Mouse (Mus musculus): ENCODE results near the gene Zswim4. TPM values are rescaled to one million over a fixed set of nuclear protein-coding genes. Genes with fewer than 3 reads are reported as not detected.
A peak's percentile ranks its signal among the peaks of the same experiment; 100 is the strongest.

The Zswim4 gene
- polyA plus RNA-seq, 1 experiment from 2014 or later = 44.4 TPM

GRCm38 (mm10) chr8:84249257-84250170 is 12.7 kb upstream of the Zswim4 start, which contains the start of gene D8Ertd738e:
TSS of gene D8Ertd738e (minus strand) at chr8:84249719.
- Histone ChIP-seq H3K27ac (peak within 1 kb of the TSS; percentile 87), H3K4me1 (peaks cover 7% of the 10 kb centered on the region; the same call in 1 of the 2 replicates), H3K4me3 (peak within 1 kb of the TSS; percentile 91), H3K36me3 (peaks cover 82% of the 10 kb centered on the region), H3K9me3 (replicated peaks) (no peaks in the 10 kb centered on the region), H3K27me3 (ENCODE audit: low read depth, poor library complexity, severe bottlenecking) (no peaks in the 10 kb centered on the region)
- DNase-seq (ENCODE audit: low spot score) = peak; percentile 90
- 4% methylated on average over 52 of the region's 52 CpGs for WGBS

DNA sequence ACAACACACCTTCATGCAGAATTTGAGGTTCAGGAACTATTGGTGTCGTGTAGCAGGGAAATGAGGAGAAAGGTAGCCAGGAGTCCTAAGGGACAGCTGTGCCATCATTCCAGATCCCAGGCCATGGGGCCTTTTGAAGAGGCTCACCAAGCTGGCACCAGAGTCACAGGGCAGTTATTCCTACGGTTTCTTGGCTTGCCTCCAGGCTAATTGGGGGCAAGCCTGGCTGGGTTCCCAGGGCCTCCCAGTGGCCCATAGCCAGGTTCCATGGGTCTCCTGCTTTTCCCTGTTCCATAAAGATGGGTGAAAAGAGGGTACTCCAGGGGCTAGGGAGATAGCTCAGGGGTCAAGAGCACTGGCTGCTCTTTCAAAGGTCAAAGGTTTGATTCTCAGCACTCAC is 5.0 kb upstream of the Zswim4 start:
- Histone ChIP-seq H3K4me3 (no peak overlapping the region), H3K36me3 (peaks cover 37% of the 10 kb centered on the region), H3K9me3 (replicated peaks) (no peaks in the 10 kb centered on the region), H3K27ac (no peak overlapping the region), H3K4me1 (peaks cover 10% of the 10 kb centered on the region), H3K27me3 (ENCODE audit: low read depth, poor library complexity, severe bottlenecking) (no peaks in the 10 kb centered on the region)
- WGBS = 83% methylated on average over 2 of the region's 2 CpGs
- DNase-seq (ENCODE audit: low spot score) = no peak

DNA sequence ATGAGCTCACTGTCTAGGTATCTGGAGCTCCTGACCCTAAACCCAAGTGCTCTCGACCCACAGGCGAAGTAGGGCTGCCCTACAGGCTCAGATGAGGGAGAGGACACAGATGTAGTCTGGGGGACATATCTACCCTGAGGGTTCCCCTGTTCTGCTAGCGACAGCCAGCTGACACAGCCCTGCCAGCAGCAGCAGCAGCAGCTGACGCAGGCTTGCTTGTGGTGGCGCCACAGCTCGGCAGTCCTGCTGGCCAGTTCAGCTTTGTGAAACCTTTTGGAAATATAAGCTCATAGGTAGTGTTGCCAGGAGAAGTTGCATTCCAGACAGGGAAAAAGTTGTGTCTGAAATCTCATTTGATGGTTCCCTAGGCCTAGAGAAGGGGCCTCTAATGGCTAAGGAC is 4.3 kb upstream of the Zswim4 start:
- H3K4me1 ChIP-seq = peaks cover 13% of the 10 kb centered on the region
- H3K4me3 ChIP-seq = no peak overlapping the region
- H3K27ac ChIP-seq = no peak overlapping the region
- no peaks in the 10 kb centered on the region for H3K9me3 ChIP-seq (replicated peaks)
- no peak for DNase-seq (ENCODE audit: low spot score)
- WGBS = 62% methylated on average over 6 of the region's 6 CpGs
- peaks cover 30% of the 10 kb centered on the region for H3K36me3 ChIP-seq
- H3K27me3 ChIP-seq (ENCODE audit: low read depth, poor library complexity, severe bottlenecking) = no peaks in the 10 kb centered on the region

- Histone ChIP-seq H3K4me3 (peak overlapping the region; percentile 96), H3K27me3 (ENCODE audit: low read depth, poor library complexity, severe bottlenecking) (no peaks in the 10 kb centered on the region), H3K36me3 (peaks cover 24% of the 10 kb centered on the region), H3K27ac (peak overlapping the region; percentile 96), H3K4me1 (peaks cover 27% of the 10 kb centered on the region), H3K9me3 (replicated peaks) (no peaks in the 10 kb centered on the region)
- 28% methylated on average over 19 of the region's 19 CpGs for WGBS
- DNase-seq (ENCODE audit: low spot score) = no peak
Measured at GRCm38 (mm10) chr8:84237542-84238229, 831 bp upstream of the Zswim4 start.

- peaks cover 27% of the 10 kb centered on the region for H3K4me1 ChIP-seq
- WGBS = under 1% methylated on average over 29 of the region's 30 CpGs
- peaks cover 36% of the 10 kb centered on the region for H3K36me3 ChIP-seq
- DNase-seq (ENCODE audit: low spot score) = peak; percentile 45
- H3K9me3 ChIP-seq (replicated peaks) = no peaks in the 10 kb centered on the region
- peak overlapping the region; percentile 96 for H3K27ac ChIP-seq
- peak overlapping the region; percentile 96 for H3K4me3 ChIP-seq
- H3K27me3 ChIP-seq (ENCODE audit: low read depth, poor library complexity, severe bottlenecking) = no peaks in the 10 kb centered on the region
Measured at GRCm38 (mm10) chr8:84236410-84236997, 351 bp downstream of the Zswim4 start.

GRCm38 (mm10) chr8:84235746-84236409 is 977 bp downstream of the Zswim4 start:
- peak overlapping the region; percentile 96 for H3K4me3 ChIP-seq
- peaks cover 27% of the 10 kb centered on the region for H3K4me1 ChIP-seq
- 38% methylated on average over 10 of the region's 10 CpGs for WGBS
- H3K27me3 ChIP-seq (ENCODE audit: low read depth, poor library complexity, severe bottlenecking) = no peaks in the 10 kb centered on the region
- H3K27ac ChIP-seq = peak overlapping the region; percentile 96
- peaks cover 42% of the 10 kb centered on the region for H3K36me3 ChIP-seq
- DNase-seq (ENCODE audit: low spot score) = no peak
- H3K9me3 ChIP-seq (replicated peaks) = no peaks in the 10 kb centered on the region

- no peak overlapping the region for H3K27ac ChIP-seq
- H3K4me1 ChIP-seq = peaks cover 25% of the 10 kb centered on the region
- DNase-seq (ENCODE audit: low spot score) = no peak
- H3K27me3 ChIP-seq (ENCODE audit: low read depth, poor library complexity, severe bottlenecking) = no peaks in the 10 kb centered on the region
- H3K9me3 ChIP-seq (replicated peaks) = no peaks in the 10 kb centered on the region
- WGBS = 89% methylated on average over 2 of the region's 2 CpGs
- H3K36me3 ChIP-seq = peaks cover 71% of the 10 kb centered on the region
- H3K4me3 ChIP-seq = no peak overlapping the region
Measured at GRCm38 (mm10) chr8:84233055-84233454, 3.8 kb downstream of the Zswim4 start.

DNA sequence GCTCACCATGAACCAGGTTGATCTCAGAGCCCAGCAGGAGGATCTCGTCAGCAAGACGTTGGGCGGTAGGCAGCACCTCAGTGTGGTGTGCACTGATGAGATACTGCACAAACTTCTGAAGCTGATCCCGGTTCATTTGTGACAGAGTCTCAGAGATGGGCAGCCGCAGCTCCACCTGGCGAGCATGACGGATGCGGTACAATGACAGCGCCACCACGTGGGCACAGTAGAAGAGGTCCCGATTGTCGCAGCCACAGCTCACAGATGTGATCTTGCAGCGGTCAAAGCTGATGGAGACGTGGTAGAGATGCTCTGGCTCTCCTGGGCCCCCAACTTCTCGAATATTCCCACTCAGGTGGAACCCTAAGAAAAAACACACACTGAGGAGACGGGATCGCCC is 6.1 kb downstream of the Zswim4 start:
- no peaks in the 10 kb centered on the region for H3K27me3 ChIP-seq (ENCODE audit: low read depth, poor library complexity, severe bottlenecking)
- peaks cover 94% of the 10 kb centered on the region for H3K36me3 ChIP-seq
- whole genome bisulfite sequencing = 82% methylated on average over 17 of the region's 17 CpGs
- DNase-seq (ENCODE audit: low spot score) = no peak
- H3K9me3 ChIP-seq (replicated peaks) = no peaks in the 10 kb centered on the region
- no peak overlapping the region for H3K4me3 ChIP-seq
- no peak overlapping the region for H3K27ac ChIP-seq
- peaks cover 9% of the 10 kb centered on the region for H3K4me1 ChIP-seq

DNA sequence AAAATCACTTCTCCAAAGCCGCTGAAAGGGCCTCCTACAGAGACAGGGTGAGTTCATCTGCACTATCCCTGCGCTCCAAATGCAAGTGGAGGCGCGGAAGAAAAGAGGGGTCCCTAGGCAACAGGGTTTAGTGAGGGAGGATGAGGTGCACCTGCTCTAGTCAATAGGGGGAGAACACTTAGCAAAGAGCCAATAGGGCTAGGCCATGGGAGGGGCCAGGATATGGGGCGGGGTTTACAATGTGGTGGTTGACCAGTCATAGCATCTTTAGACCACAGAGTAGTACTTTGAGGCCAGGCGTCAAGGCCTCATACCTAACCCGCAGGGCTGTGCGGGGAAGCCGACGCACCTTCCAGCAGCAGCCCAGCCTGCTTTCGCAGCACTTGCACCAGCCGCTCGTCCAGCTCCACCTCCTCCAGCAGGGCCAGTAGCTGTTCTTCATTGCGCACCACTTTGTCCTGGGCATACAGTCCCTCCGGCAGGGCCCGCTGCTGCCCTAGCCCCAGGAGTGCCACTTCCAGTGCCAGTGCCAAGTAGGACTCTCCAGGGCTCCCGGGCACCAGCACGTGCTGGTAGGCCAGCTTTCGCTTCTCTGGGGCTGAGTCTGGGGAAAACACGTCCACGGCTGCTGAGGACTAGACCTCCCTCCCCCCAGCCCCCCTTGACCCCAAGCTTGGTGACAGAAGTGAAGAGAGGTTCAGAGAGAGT is 13.4 kb downstream of the Zswim4 start:
- Histone ChIP-seq H3K27ac (no peak overlapping the region), H3K9me3 (replicated peaks) (no peaks in the 10 kb centered on the region), H3K27me3 (ENCODE audit: low read depth, poor library complexity, severe bottlenecking) (no peaks in the 10 kb centered on the region), H3K4me3 (no peak overlapping the region), H3K4me1 (no peaks in the 10 kb centered on the region), H3K36me3 (peaks cover 99% of the 10 kb centered on the region)
- DNase-seq (ENCODE audit: low spot score) = no peak
- 81% methylated on average over 21 of the region's 21 CpGs for WGBS

DNA sequence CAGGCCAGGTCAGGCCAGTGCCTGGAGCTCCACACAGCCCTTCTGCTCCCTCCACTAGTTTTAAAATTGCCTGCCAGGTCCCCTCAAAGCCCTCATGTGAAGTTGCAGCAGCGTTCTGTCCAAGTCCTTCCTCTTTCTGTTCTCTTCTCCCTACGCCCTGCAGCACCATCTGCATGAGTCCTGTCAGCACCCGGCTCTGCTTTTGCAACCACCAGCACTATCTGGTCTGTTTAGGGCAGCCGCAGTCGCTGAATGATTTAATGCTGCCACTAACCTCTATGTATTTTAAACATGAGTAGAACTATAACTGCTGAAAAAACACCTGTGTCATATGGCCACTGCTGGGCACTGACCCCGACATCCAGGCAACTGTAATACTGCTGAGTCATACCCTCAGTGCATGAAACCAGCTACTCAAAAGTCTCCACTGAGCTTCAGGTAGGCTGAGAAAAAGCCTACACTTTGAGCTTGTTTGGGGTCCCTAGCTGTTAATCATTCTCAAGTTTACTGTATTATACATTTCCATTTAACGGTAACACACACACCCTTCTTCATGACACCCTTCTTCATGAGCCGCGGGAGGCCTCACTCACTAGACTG is 14.2 kb downstream of the Zswim4 start:
- WGBS = 92% methylated on average over 9 of the region's 9 CpGs
- H3K36me3 ChIP-seq = peaks cover 99% of the 10 kb centered on the region
- no peak overlapping the region for H3K27ac ChIP-seq
- H3K27me3 ChIP-seq (ENCODE audit: low read depth, poor library complexity, severe bottlenecking) = no peaks in the 10 kb centered on the region
- no peak for DNase-seq (ENCODE audit: low spot score)
- no peaks in the 10 kb centered on the region for H3K4me1 ChIP-seq
- H3K4me3 ChIP-seq = no peak overlapping the region
- no peaks in the 10 kb centered on the region for H3K9me3 ChIP-seq (replicated peaks)

DNA sequence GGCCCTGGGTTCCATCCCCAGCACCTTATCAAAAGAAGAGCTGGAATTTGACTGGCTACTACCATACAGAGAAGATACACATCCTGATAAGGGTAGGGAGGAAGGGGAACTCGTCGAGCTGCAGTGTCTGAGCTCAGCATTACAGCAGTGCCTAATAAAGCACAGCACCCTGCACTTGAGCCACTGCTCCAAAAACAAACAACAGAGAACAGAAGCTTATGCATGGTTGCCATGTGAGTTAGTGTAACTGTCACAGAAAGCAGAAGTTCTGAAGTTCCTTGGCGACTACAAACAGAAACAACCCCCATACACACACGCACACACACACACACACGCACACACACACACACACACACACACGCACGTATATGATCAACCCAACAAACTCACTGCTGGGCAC is 16.8 kb downstream of the Zswim4 start:
- H3K36me3 ChIP-seq = peaks cover 99% of the 10 kb centered on the region
- WGBS = 86% methylated on average over 7 of the region's 7 CpGs
- no peaks in the 10 kb centered on the region for H3K9me3 ChIP-seq (replicated peaks)
- H3K27ac ChIP-seq = no peak overlapping the region
- H3K4me1 ChIP-seq = no peaks in the 10 kb centered on the region
- no peaks in the 10 kb centered on the region for H3K27me3 ChIP-seq (ENCODE audit: low read depth, poor library complexity, severe bottlenecking)
- H3K4me3 ChIP-seq = no peak overlapping the region
- DNase-seq (ENCODE audit: low spot score) = no peak

- Histone ChIP-seq H3K4me3 (no peak overlapping the region), H3K27me3 (ENCODE audit: low read depth, poor library complexity, severe bottlenecking) (no peaks in the 10 kb centered on the region), H3K4me1 (no peaks in the 10 kb centered on the region), H3K9me3 (replicated peaks) (no peaks in the 10 kb centered on the region), H3K36me3 (peaks cover 99% of the 10 kb centered on the region), H3K27ac (no peak overlapping the region)
- WGBS = 99% methylated on average over 5 of the region's 5 CpGs
- DNase-seq (ENCODE audit: low spot score) = no peak
Measured at GRCm38 (mm10) chr8:84218143-84218542, 18.7 kb downstream of the Zswim4 start.
